Mouse (Mus musculus): Measurements from ENCODE around the gene Slc22a14.

- TF ChIP-seq CTCF (IDR thresholded peaks at IDR 0.05; ENCODE audit: borderline replicate concordance, insufficient read depth, low read depth, low read length) (no peak), POLR2A (IDR thresholded peaks at IDR 0.05; ENCODE audit: borderline replicate concordance, insufficient read depth, low read length) (0 out of 2 replicates have a peak, but pooled peaks have one; percentile 25)
These were observed 36.5 kb upstream of the Slc22a14 start, which contains the start of gene Acvr2b for GRCm38 (mm10) chr9:119401801-119402214.

All from cerebellum, adult 2 months (tissue).